Mouse (Mus musculus): ENCODE data around the gene Ccdc97.

DNA sequence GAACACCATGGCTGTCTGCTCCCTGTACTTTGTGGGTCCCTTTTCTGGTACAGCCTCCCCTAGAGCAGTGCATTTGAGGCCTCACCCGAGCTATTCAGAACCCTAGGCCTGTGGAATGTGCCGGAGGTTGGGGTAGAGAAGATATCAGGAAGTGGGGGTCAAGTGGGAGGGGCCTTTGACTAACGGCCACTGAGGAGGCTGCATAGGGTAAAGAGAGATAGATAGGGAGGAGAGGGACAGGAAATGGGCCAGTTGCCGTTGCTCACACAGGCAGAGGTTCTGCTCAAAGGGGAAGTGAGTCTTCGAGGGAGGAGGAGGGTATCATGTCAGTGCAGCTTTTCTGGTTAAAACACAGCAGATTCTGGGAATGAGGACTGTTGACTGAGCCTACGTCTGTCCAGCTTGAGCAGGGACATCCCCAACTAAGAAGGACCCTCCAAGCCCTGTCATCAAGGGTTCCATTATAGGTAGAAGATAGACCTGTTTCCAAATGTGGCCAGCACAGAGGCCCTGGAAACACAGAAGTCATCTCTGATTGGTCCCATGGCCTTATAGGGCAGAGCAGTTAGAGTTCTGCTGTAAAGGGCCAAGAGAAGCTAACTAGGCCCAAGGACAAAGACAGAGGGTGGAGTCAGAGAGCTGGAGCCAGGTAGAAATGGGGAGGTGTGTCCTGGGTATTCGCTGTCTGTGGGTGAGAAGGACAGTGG lies 35.3 kb downstream of the Ccdc97 start:
- no peak for TF ChIP-seq EP300 (IDR thresholded peaks at IDR 0.05)
- no peak for TF ChIP-seq CTCF (IDR thresholded peaks at IDR 0.05)
